Mouse (Mus musculus): ENCODE measurements around the gene Eif3i. TPM values are rescaled to one million over a fixed set of nuclear protein-coding genes. Genes with fewer than 3 reads are reported as not detected.

The Eif3i gene
- polyA plus RNA-seq, 1 experiment from 2014 or later = 209 TPM

- ATAC-seq (ENCODE audit: low read depth) = no peak
- H3K9ac ChIP-seq = no peak overlapping the region
- H3K4me1 ChIP-seq (replicated peaks) = peaks cover 32% of the 10 kb centered on the region
- H3K36me3 ChIP-seq = peaks cover 31% of the 10 kb centered on the region
- no peak overlapping the region for H3K4me2 ChIP-seq
- H3K4me3 ChIP-seq = no peak overlapping the region
- H3K9me3 ChIP-seq = no peaks in the 10 kb centered on the region
- H3K27me3 ChIP-seq = no peaks in the 10 kb centered on the region
- 98% methylated on average over 7 of the region's 7 CpGs for WGBS
- no peak overlapping the region for H3K27ac ChIP-seq (replicated peaks)
Measured at GRCm38 (mm10) chr4:129617121-129617641, 16.7 kb upstream of the Eif3i start.

GRCm38 (mm10) chr4:129616631-129617030 lies 16.2 kb upstream of the Eif3i start:
- no peak for ATAC-seq (ENCODE audit: low read depth)
- no peak overlapping the region for H3K9ac ChIP-seq
- H3K4me3 ChIP-seq = no peak overlapping the region
- H3K27ac ChIP-seq (replicated peaks) = no peak overlapping the region
- H3K36me3 ChIP-seq = peaks cover 31% of the 10 kb centered on the region
- H3K4me1 ChIP-seq (replicated peaks) = peaks cover 26% of the 10 kb centered on the region
- no peaks in the 10 kb centered on the region for H3K27me3 ChIP-seq
- WGBS = 93% methylated on average over 3 of the region's 3 CpGs
- H3K9me3 ChIP-seq = no peaks in the 10 kb centered on the region
- no peak overlapping the region for H3K4me2 ChIP-seq

- peaks cover 27% of the 10 kb centered on the region for H3K36me3 ChIP-seq
- no peak overlapping the region for H3K9ac ChIP-seq
- no peak overlapping the region for H3K4me3 ChIP-seq
- WGBS = 89% methylated on average over 9 of the region's 9 CpGs
- ATAC-seq (ENCODE audit: low read depth) = no peak
- no peaks in the 10 kb centered on the region for H3K9me3 ChIP-seq
- H3K27ac ChIP-seq (replicated peaks) = no peak overlapping the region
- H3K27me3 ChIP-seq = no peaks in the 10 kb centered on the region
- peaks cover 18% of the 10 kb centered on the region for H3K4me1 ChIP-seq (replicated peaks)
- H3K4me2 ChIP-seq = no peak overlapping the region
Measured at GRCm38 (mm10) chr4:129615801-129616290, 15.4 kb upstream of the Eif3i start.

- Histone ChIP-seq H3K4me1 (replicated peaks) (peaks cover 14% of the 10 kb centered on the region), H3K36me3 (peaks cover 32% of the 10 kb centered on the region), H3K9me3 (no peaks in the 10 kb centered on the region), H3K4me3 (no peak within 1 kb of the TSS), H3K27me3 (no peaks in the 10 kb centered on the region), H3K27ac (replicated peaks) (no peak within 1 kb of the TSS), H3K4me2 (no peak within 1 kb of the TSS), H3K9ac (0 out of 2 replicates have a peak within 1 kb of the TSS, but pooled peaks have one; percentile 6)
- ATAC-seq (ENCODE audit: low read depth) = no peak
- 81% methylated on average over 6 of the region's 6 CpGs for WGBS
Measured at GRCm38 (mm10) chr4:129614093-129614492, 13.6 kb upstream of the Eif3i start, which contains the start of gene Dcdc2b. Gene Dcdc2b, minus strand, starts transcription at chr4:129614257.

GRCm38 (mm10) chr4:129610472-129610871 lies 10.0 kb upstream of the Eif3i start:
- Histone ChIP-seq H3K36me3 (peaks cover 39% of the 10 kb centered on the region), H3K27me3 (no peaks in the 10 kb centered on the region), H3K4me2 (no peak overlapping the region), H3K4me1 (replicated peaks) (no peaks in the 10 kb centered on the region; the same call in 1 of the 2 replicates), H3K27ac (replicated peaks) (no peak overlapping the region), H3K9ac (no peak overlapping the region), H3K4me3 (no peak overlapping the region), H3K9me3 (no peaks in the 10 kb centered on the region)
- 63% methylated on average over 4 of the region's 4 CpGs for WGBS
- ATAC-seq (ENCODE audit: low read depth) = no peak

GRCm38 (mm10) chr4:129610026-129610425 lies 9.6 kb upstream of the Eif3i start:
- Histone ChIP-seq H3K4me2 (no peak overlapping the region), H3K36me3 (peaks cover 42% of the 10 kb centered on the region), H3K27me3 (no peaks in the 10 kb centered on the region), H3K4me3 (no peak overlapping the region), H3K9me3 (no peaks in the 10 kb centered on the region), H3K27ac (replicated peaks) (no peak overlapping the region), H3K9ac (no peak overlapping the region), H3K4me1 (replicated peaks) (no peaks in the 10 kb centered on the region; the same call in 1 of the 2 replicates)
- no peak for ATAC-seq (ENCODE audit: low read depth)
- 84% methylated on average over 4 of the region's 4 CpGs for WGBS

- Histone ChIP-seq H3K36me3 (peaks cover 47% of the 10 kb centered on the region), H3K4me3 (no peak overlapping the region), H3K4me1 (replicated peaks) (no peaks in the 10 kb centered on the region; the same call in 1 of the 2 replicates), H3K9ac (0 out of 2 replicates have a peak overlapping the region, but pooled peaks have one; percentile 0), H3K9me3 (no peaks in the 10 kb centered on the region), H3K27me3 (no peaks in the 10 kb centered on the region), H3K27ac (replicated peaks) (no peak overlapping the region), H3K4me2 (no peak overlapping the region)
- no peak for ATAC-seq (ENCODE audit: low read depth)
- WGBS = 78% methylated on average over 12 of the region's 12 CpGs
Measured at GRCm38 (mm10) chr4:129609139-129609631, 8.7 kb upstream of the Eif3i start.

- no peak overlapping the region for H3K4me2 ChIP-seq
- no peaks in the 10 kb centered on the region for H3K9me3 ChIP-seq
- H3K4me3 ChIP-seq = no peak overlapping the region
- H3K4me1 ChIP-seq (replicated peaks) = no peaks in the 10 kb centered on the region; the same call in 1 of the 2 replicates
- ATAC-seq (ENCODE audit: low read depth) = peak; percentile 72
- 33% methylated on average over 7 of the region's 7 CpGs for WGBS
- H3K9ac ChIP-seq = peak overlapping the region; percentile 54; the same call in 1 of the 2 replicates
- peak overlapping the region; percentile 49; the same call in 1 of the 2 replicates for H3K27ac ChIP-seq (replicated peaks)
- no peaks in the 10 kb centered on the region for H3K27me3 ChIP-seq
- H3K36me3 ChIP-seq = peaks cover 54% of the 10 kb centered on the region
Measured at GRCm38 (mm10) chr4:129608426-129609025, 8.1 kb upstream of the Eif3i start.

GRCm38 (mm10) chr4:129588865-129589264 lies 11.6 kb downstream of the Eif3i start:
- Histone ChIP-seq H3K4me3 (no peak overlapping the region), H3K9me3 (no peaks in the 10 kb centered on the region), H3K36me3 (peaks cover 40% of the 10 kb centered on the region), H3K4me1 (replicated peaks) (peaks cover 10% of the 10 kb centered on the region), H3K4me2 (no peak overlapping the region), H3K27me3 (no peaks in the 10 kb centered on the region), H3K27ac (replicated peaks) (no peak overlapping the region), H3K9ac (no peak overlapping the region)
- WGBS = 75% methylated on average over 4 of the region's 4 CpGs
- ATAC-seq (ENCODE audit: low read depth) = no peak

- 27% methylated on average over 1 of the region's 1 CpGs for WGBS
- Histone ChIP-seq H3K9me3 (no peaks in the 10 kb centered on the region), H3K27ac (replicated peaks) (no peak overlapping the region), H3K36me3 (peaks cover 22% of the 10 kb centered on the region), H3K4me3 (no peak overlapping the region), H3K9ac (no peak overlapping the region), H3K4me2 (no peak overlapping the region), H3K4me1 (replicated peaks) (peaks cover 10% of the 10 kb centered on the region), H3K27me3 (no peaks in the 10 kb centered on the region)
- no peak for ATAC-seq (ENCODE audit: low read depth)
Measured at GRCm38 (mm10) chr4:129586943-129587342, 13.5 kb downstream of the Eif3i start.

- H3K36me3 ChIP-seq = peaks cover 10% of the 10 kb centered on the region
- no peak overlapping the region for H3K4me3 ChIP-seq
- no peak overlapping the region for H3K27ac ChIP-seq (replicated peaks)
- peaks cover 10% of the 10 kb centered on the region for H3K4me1 ChIP-seq (replicated peaks)
- peak overlapping the region; percentile 59; the same call in 1 of the 2 replicates for H3K4me2 ChIP-seq
- H3K9ac ChIP-seq = no peak overlapping the region
- H3K9me3 ChIP-seq = no peaks in the 10 kb centered on the region
- 78% methylated on average over 9 of the region's 9 CpGs for WGBS
- H3K27me3 ChIP-seq = no peaks in the 10 kb centered on the region
- ATAC-seq (ENCODE audit: low read depth) = no peak
Measured at GRCm38 (mm10) chr4:129585773-129586172, 14.7 kb downstream of the Eif3i start.

GRCm38 (mm10) chr4:129584884-129585608 lies 15.4 kb downstream of the Eif3i start:
- Histone ChIP-seq H3K27ac (replicated peaks) (no peak overlapping the region), H3K9me3 (no peaks in the 10 kb centered on the region), H3K27me3 (no peaks in the 10 kb centered on the region), H3K9ac (peak overlapping the region; percentile 66), H3K4me2 (peak overlapping the region; percentile 59), H3K4me3 (peak overlapping the region; percentile 38), H3K36me3 (peaks cover 3% of the 10 kb centered on the region; the same call in 1 of the 2 replicates), H3K4me1 (replicated peaks) (peaks cover 10% of the 10 kb centered on the region)
- peak; percentile 47; the same call in 1 of the 2 replicates for ATAC-seq (ENCODE audit: low read depth)
- 2% methylated on average over 36 of the region's 36 CpGs for WGBS

All from neural tube, embryonic 13.5 days (tissue).